Mouse (Mus musculus) forebrain, embryonic 12.5 days (tissue): ENCODE results near the gene Cacnb2. TPM values are rescaled to one million over a fixed set of nuclear protein-coding genes. Genes with fewer than 3 reads are reported as not detected.
A peak's percentile ranks its signal among the peaks of the same experiment; 100 is the strongest.

ENCODE experiments used
- ATAC-seq: fragments of 200-750 bp; cut with Nextera tagmentation; 2 replicates; pipeline ENCODE4 v1.8.0; 2017; ENCODE audit warnings: moderate TSS enrichment; ENCODE audit not compliant: low FRiP score
- H3K27ac ChIP-seq: fragments of 300-500 bp; sonication (generic); 2 replicates; pipeline ENCODE4 v1.5.1; 2016; ENCODE audit warnings: mild to moderate bottlenecking
- H3K27me3 ChIP-seq: fragments of 300-500 bp; sonication (generic); 2 replicates; pipeline ENCODE4 v1.6.1; 2016; ENCODE audit warnings: mild to moderate bottlenecking
- H3K36me3 ChIP-seq: fragments of 300-500 bp; sonication (generic); replicated peaks from 2 replicates; pipeline ENCODE4 v1.6.1; 2016; ENCODE audit warnings: mild to moderate bottlenecking
- H3K4me1 ChIP-seq: fragments of 300-500 bp; sonication (generic); 2 replicates; pipeline ENCODE4 v1.6.1; 2016
- H3K4me2 ChIP-seq: fragments of 300-500 bp; sonication (generic); 2 replicates; pipeline ENCODE4 v1.6.1; 2016; ENCODE audit warnings: mild to moderate bottlenecking, moderate library complexity
- H3K4me3 ChIP-seq: fragments of 300-500 bp; sonication (generic); replicated peaks from 2 replicates; pipeline ENCODE4 v1.5.1; 2016; ENCODE audit warnings: mild to moderate bottlenecking
- H3K9ac ChIP-seq: fragments of 300-500 bp; sonication (generic); 2 replicates; pipeline ENCODE4 v1.6.1; 2016; ENCODE audit warnings: mild to moderate bottlenecking
- H3K9me3 ChIP-seq: fragments of 300-500 bp; sonication (generic); 2 replicates; pipeline ENCODE4 v1.6.1; 2016
- WGBS: fragments of 180-500 bp; shearing (Covaris S2); methylation state at CpG from one replicate; pipeline ENCODE4 v1.1.7; 2016; 5-methylcytosine and 5-hydroxymethylcytosine counted together
- polyA plus RNA-seq: library from polyadenylated mRNA; unstranded; fragments of >200 nt; fragmentation: Nextera tagmentation; extraction: Ambion mirVana; gene quantifications from 2 replicates; pipeline ENCODE4 v1.2.1, GENCODE M21; 2016

The Cacnb2 gene
- polyA plus RNA-seq, 1 experiment from 2014 or later = 3.7 TPM

DNA sequence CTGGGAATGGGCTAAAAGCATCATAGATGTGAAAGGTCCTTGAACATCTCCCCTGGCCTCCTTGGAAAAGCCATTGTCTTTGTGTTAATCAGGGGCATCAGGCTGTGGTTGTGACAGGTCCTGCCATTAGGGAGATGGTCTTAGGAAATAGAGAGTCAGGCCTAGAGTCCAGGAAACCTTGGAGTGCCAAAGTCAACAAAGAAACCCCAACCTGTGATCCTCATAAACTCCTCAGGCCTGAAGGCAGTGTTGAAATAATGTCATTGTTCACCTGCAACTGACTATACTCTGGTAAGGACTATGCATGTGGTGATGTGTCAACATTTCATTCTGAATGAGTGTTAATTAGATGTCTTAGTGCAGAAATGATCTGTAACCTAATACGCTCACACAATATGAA, 255.4 kb downstream of the Cacnb2 start:
- no peaks in the 10 kb centered on the region for H3K4me1 ChIP-seq
- no peak overlapping the region for H3K4me3 ChIP-seq
- no peaks in the 10 kb centered on the region for H3K36me3 ChIP-seq
- H3K9me3 ChIP-seq = no peaks in the 10 kb centered on the region
- no peak overlapping the region for H3K27ac ChIP-seq
- H3K4me2 ChIP-seq = no peak overlapping the region
- H3K9ac ChIP-seq = no peak overlapping the region
- H3K27me3 ChIP-seq = no peaks in the 10 kb centered on the region
- ATAC-seq = no peak
- WGBS = 90% methylated on average over 1 of the region's 1 CpGs

DNA sequence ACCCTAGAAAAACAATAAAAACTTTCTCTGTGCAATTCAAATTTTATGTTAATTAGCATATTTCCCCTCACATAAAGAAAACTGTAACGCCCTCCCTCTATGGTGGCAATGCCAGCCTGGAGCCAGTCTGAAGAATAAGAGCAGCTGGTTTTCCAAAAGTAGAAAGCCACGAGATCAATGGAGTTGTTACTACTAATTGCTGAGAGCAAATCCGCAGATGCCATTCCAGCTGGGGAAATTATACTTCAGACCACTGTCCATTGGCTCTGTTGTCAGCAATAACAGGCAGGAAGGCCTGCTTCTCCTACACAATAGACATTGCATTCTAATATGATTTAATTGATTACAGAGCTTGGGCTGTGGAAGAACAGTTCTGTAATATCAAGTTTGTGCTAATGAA, 257.5 kb downstream of the Cacnb2 start:
- no peak for ATAC-seq
- Histone ChIP-seq H3K9ac (no peak overlapping the region), H3K36me3 (no peaks in the 10 kb centered on the region), H3K4me3 (no peak overlapping the region), H3K27me3 (no peaks in the 10 kb centered on the region), H3K4me1 (no peaks in the 10 kb centered on the region), H3K9me3 (no peaks in the 10 kb centered on the region), H3K27ac (no peak overlapping the region), H3K4me2 (no peak overlapping the region)
- 47% methylated on average over 3 of the region's 3 CpGs for WGBS

DNA sequence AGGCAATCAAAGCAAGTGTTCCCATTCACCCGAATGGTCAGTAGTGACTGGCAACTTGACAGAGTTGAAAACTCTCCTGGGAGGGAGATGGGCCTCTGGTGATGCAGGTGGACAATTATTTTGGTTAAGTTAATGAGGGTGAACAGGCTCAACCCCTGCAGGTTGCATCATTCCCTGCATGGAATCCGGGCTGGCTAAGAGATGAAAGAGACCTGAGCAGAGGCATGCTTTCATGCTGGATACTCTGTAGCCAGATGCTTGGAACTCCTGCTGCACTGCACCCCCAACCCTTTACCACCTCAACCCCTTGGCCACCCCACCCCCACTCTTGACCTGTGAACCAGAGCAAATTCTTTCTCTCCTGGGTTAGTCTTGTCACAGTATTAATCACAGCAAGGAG, 258.7 kb downstream of the Cacnb2 start:
- 18% methylated on average over 2 of the region's 2 CpGs for WGBS
- ATAC-seq = no peak

DNA sequence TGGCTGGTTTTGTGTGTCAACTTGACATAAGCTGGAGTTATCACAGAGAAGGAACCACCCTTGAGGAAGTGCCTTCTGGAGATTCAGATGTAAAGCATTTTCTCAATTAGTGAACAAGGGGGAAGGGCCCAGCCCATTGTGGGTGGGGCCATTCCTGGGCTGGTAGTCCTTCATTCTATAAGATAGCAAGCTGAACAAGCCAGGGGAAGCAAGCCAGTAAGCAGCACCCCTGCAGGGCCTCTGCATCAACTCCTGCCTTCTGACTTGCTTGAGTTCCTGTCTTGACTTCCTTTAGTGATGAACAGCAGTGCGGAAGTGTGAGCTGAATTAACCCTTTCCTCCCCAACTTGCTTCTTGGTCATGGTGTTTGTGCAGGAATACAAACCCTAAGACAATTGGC, 260.1 kb downstream of the Cacnb2 start:
- H3K9me3 ChIP-seq = no peaks in the 10 kb centered on the region
- H3K4me2 ChIP-seq = no peak overlapping the region
- ATAC-seq = no peak
- H3K27me3 ChIP-seq = no peaks in the 10 kb centered on the region
- WGBS = 47% methylated on average over 1 of the region's 1 CpGs
- no peaks in the 10 kb centered on the region for H3K4me1 ChIP-seq
- H3K4me3 ChIP-seq = no peak overlapping the region
- H3K27ac ChIP-seq = no peak overlapping the region
- H3K9ac ChIP-seq = no peak overlapping the region
- no peaks in the 10 kb centered on the region for H3K36me3 ChIP-seq

More for the DNA sequence above, 258.7 kb downstream of the Cacnb2 start:
- no peak overlapping the region for H3K9ac ChIP-seq
- H3K27me3 ChIP-seq = no peaks in the 10 kb centered on the region
- H3K4me1 ChIP-seq = no peaks in the 10 kb centered on the region
- H3K4me2 ChIP-seq = no peak overlapping the region
- no peak overlapping the region for H3K27ac ChIP-seq
- no peak overlapping the region for H3K4me3 ChIP-seq
- no peaks in the 10 kb centered on the region for H3K9me3 ChIP-seq
- no peaks in the 10 kb centered on the region for H3K36me3 ChIP-seq

DNA sequence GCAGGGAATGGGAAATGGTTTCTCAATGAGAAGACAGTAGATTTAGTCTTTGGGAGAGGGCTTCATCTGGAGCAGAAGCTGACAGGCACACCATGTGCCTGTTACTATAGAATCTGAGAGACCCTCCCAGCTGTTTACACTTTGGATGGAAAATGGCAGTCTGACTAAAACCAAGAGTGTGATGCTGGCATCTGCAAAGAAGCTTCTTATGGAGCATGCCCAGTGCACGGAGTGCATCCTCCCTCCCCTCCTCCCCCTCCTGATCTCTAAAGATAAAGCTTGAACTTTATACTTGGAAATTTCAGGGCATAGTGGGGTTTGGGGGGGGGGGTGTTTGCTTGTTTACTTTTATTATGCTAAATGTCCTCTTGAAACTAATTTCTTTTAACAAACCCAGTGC, 270.2 kb downstream of the Cacnb2 start:
- no peak for ATAC-seq
- Histone ChIP-seq H3K27me3 (no peaks in the 10 kb centered on the region), H3K4me2 (no peak overlapping the region; the same call in 1 of the 2 replicates), H3K9me3 (no peaks in the 10 kb centered on the region), H3K27ac (no peak overlapping the region), H3K4me1 (peaks cover 22% of the 10 kb centered on the region), H3K9ac (no peak overlapping the region), H3K36me3 (no peaks in the 10 kb centered on the region), H3K4me3 (no peak overlapping the region)
- WGBS = 65% methylated on average over 1 of the region's 1 CpGs

DNA sequence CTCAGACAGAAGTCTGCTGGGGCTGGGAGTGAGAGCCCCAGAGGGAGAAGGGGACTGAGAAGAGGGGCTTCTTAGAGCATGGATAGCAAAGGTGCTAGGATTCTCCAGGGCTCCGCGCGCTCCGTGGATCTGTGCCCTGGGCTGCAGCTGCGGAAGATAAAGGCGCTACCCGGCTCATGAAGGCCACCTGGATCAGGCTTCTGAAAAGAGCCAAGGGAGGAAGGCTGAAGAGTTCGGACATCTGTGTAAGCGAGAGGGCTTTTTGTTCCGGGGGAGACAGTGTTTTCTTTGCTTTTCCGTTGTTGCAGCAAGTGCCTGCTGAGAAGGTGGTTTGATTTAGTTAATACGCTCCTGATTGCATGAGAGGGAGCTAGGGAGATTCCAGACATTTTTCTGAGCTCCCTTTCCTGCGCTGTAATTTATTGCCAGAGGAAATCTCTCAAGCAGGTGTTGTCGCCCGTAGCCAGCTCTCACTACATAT, 270.9 kb downstream of the Cacnb2 start:
- Histone ChIP-seq H3K27ac (no peak overlapping the region), H3K9ac (peak overlapping the region; percentile 5; the same call in 1 of the 2 replicates), H3K4me3 (peak overlapping the region; percentile 25), H3K36me3 (no peaks in the 10 kb centered on the region), H3K4me1 (peaks cover 22% of the 10 kb centered on the region), H3K9me3 (no peaks in the 10 kb centered on the region), H3K27me3 (no peaks in the 10 kb centered on the region), H3K4me2 (peak overlapping the region; percentile 51)
- peak; percentile 50; the same call in 1 of the 2 replicates for ATAC-seq
- WGBS = 9% methylated on average over 15 of the region's 15 CpGs

DNA sequence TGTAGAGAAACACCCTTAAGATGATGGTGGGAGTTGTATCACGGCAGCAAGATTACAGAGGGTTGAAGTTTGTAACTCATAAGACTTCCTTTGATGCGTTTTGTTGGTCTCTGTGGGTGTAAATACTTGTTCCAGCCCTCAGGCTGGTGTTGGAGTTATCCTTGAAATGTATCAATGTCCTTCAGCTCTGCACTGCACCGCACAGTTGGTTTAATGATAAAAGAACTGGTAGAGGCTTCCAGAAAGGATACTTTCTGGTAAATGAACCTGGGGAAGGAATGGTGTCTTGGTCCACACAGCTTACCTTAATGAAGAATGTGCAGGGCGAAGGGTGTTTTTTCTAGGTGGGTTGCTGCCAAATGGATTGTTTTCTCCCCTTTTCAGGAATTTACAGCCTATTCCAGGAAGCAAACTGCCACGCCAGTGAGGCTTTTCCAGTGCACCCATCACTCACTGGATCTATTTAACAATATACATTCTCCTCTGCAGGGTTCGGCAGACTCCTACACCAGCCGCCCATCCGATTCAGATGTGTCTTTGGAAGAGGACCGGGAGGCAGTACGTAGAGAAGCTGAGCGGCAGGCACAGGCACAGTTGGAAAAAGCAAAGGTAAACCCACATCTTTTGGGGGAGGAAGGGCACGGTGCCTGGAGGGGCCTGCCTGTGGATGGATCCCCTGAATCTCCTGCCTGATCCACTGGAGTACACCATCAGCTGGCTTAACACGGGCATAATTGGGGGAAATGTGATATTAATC, 271.6 kb downstream of the Cacnb2 start:
- no peak overlapping the region for H3K4me3 ChIP-seq
- peaks cover 22% of the 10 kb centered on the region for H3K4me1 ChIP-seq
- H3K9ac ChIP-seq = no peak overlapping the region
- no peaks in the 10 kb centered on the region for H3K27me3 ChIP-seq
- peak overlapping the region; percentile 51; the same call in 1 of the 2 replicates for H3K4me2 ChIP-seq
- no peaks in the 10 kb centered on the region for H3K9me3 ChIP-seq
- WGBS = 52% methylated on average over 13 of the region's 13 CpGs
- ATAC-seq = no peak
- H3K27ac ChIP-seq = no peak overlapping the region
- H3K36me3 ChIP-seq = no peaks in the 10 kb centered on the region

DNA sequence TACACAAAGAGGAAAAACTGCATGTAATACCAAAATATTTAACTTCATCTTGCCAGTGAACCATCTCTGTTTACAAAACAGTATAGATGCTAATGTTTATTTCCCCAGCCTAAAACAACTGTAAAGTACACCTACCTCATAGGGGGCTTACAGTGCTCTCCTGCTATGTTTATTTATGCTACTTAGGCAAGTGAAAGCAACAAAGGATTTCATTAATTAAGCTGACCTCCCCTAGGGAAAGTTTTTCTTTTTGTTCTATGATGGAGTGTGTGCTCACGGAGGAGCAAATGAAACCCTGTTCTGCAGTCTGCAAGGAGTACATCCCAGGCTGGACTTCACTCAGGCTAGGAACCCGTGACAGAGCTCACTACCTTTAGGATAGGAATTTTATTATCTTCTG, 272.2 kb downstream of the Cacnb2 start:
- Histone ChIP-seq H3K9ac (no peak overlapping the region), H3K27ac (no peak overlapping the region), H3K9me3 (no peaks in the 10 kb centered on the region), H3K4me2 (no peak overlapping the region), H3K36me3 (no peaks in the 10 kb centered on the region), H3K4me1 (peaks cover 22% of the 10 kb centered on the region), H3K27me3 (no peaks in the 10 kb centered on the region), H3K4me3 (no peak overlapping the region)
- ATAC-seq = no peak
- 30% methylated on average over 2 of the region's 2 CpGs for WGBS

DNA sequence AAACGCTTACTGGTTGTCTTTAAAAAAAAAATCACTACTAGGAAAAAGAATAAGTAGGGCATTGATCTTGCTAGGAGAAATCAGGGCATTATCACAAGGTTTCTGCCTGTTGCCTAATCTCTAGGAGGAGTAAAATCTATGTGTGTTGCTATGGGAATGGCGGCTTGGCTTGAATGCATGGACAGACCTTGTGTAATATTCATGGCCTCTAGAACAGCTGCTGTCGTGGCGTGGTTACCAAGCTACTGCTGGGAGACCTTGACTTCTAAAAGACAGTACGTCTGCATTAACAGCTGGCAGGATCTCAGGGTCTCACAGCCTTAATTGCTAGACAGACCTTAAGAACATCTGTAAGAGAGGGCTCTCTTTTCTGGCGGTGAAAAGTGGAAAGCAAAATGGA, 272.7 kb downstream of the Cacnb2 start:
- Histone ChIP-seq H3K9me3 (no peaks in the 10 kb centered on the region), H3K4me1 (peaks cover 22% of the 10 kb centered on the region), H3K36me3 (no peaks in the 10 kb centered on the region), H3K27ac (no peak overlapping the region), H3K27me3 (no peaks in the 10 kb centered on the region), H3K9ac (no peak overlapping the region), H3K4me2 (no peak overlapping the region), H3K4me3 (no peak overlapping the region)
- whole genome bisulfite sequencing = 73% methylated on average over 6 of the region's 6 CpGs
- no peak; the same call in 1 of the 2 replicates for ATAC-seq

DNA sequence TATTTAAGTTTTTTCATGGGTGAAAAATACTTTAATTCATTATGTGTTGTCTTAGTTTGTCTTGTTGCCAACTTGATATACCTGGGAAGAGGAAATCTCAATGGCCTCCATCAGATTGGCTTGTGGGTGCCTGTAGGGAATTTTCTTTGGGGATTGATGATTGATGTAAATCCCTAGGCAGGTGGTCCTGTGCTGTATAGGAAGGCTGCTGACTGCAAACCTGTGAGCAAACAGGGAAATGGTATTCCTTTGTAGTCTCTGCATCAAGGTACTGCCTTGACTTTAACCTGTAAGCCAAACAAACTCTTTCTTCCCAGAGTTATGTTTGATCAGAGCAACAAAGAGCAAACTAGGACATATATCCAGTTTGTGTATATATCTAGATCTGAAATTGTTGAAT, 276.1 kb downstream of the Cacnb2 start:
- Histone ChIP-seq H3K9ac (no peak overlapping the region), H3K27ac (no peak overlapping the region), H3K4me1 (peaks cover 11% of the 10 kb centered on the region), H3K9me3 (no peaks in the 10 kb centered on the region), H3K4me2 (no peak overlapping the region), H3K27me3 (no peaks in the 10 kb centered on the region), H3K36me3 (no peaks in the 10 kb centered on the region), H3K4me3 (no peak overlapping the region)
- ATAC-seq = no peak

DNA sequence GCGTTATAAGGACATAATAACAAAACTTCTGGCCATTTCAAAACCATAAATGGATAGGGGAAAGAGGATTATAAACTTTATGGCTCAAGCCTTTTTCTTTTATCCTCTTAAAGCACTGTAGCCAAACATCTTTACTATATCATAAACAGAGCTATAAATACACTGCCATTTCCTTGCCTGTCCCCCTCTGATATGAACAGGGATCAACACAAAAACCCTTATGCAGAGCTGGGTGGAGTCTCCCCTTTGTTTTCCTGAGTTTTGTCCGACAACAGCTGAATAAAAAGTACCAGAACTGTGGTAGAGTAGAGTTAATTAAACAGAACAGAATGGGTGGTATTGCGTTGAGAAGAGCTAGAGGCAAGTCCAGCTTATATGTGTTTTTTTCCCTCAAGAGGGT, 280.6 kb downstream of the Cacnb2 start:
- 83% methylated on average over 3 of the region's 3 CpGs for WGBS

DNA sequence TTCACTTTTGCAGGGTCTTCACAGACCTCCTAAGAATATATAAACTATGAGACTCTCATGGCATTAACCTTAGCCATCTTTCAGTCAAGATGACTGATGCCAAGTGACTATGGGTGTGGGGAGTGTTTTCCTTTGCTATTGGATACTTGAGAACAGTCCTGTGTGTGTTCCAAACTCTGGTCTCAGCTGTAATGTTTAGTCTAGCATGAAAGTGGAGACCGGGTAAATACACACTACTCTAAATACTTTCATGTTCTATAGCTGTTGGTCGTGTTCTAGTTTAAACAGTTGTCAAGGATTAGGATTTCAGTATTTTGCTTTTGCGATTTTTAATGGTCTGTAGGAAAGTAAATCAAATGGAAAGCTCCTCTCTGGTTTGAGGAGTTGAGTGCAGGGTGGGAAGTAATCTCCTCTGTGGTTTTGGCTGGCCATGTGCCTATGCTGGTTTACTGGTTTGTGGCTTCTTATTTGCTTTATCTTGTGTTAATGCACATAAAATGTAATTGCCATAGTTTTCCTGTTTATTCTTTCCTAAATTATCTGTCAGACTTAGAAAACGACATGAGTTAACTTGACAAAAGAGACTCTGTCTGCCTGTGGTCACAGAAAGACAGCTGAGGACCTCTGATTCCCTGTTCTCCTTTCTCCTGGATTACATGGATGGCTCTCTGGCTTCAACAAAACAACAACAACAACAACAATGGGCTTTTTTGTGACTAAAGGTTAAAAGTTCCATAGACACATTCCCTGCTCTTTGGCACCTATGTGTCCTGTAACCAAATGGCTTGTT, 285.7 kb downstream of the Cacnb2 start:
- 74% methylated on average over 4 of the region's 4 CpGs for WGBS
- no peak overlapping the region for H3K4me2 ChIP-seq
- no peak overlapping the region for H3K27ac ChIP-seq
- ATAC-seq = no peak
- H3K9ac ChIP-seq = no peak overlapping the region
- no peaks in the 10 kb centered on the region for H3K36me3 ChIP-seq
- H3K4me1 ChIP-seq = no peaks in the 10 kb centered on the region
- H3K4me3 ChIP-seq = no peak overlapping the region
- H3K27me3 ChIP-seq = no peaks in the 10 kb centered on the region
- H3K9me3 ChIP-seq = no peaks in the 10 kb centered on the region

More for the DNA sequence above, 280.6 kb downstream of the Cacnb2 start:
- H3K9ac ChIP-seq = no peak overlapping the region
- H3K36me3 ChIP-seq = no peaks in the 10 kb centered on the region
- H3K4me1 ChIP-seq = no peaks in the 10 kb centered on the region
- H3K9me3 ChIP-seq = no peaks in the 10 kb centered on the region
- no peak overlapping the region for H3K27ac ChIP-seq
- H3K4me2 ChIP-seq = no peak overlapping the region
- no peak for ATAC-seq
- H3K4me3 ChIP-seq = no peak overlapping the region
- no peaks in the 10 kb centered on the region for H3K27me3 ChIP-seq
